Mouse (Mus musculus) liver, embryonic 16.5 days (tissue): Measurements from ENCODE around the gene 1700034J05Rik. TPM values are rescaled to one million over a fixed set of nuclear protein-coding genes. Genes with fewer than 3 reads are reported as not detected.
A peak's percentile ranks its signal among the peaks of the same experiment; 100 is the strongest.

ENCODE experiments used
- ATAC-seq: fragments of 200-750 bp; cut with Nextera tagmentation; 2 replicates; pipeline ENCODE4 v1.8.0; 2017; ENCODE audit warnings: low read depth, mild to moderate bottlenecking, moderate number of reproducible peaks, moderate library complexity
- H3K27ac ChIP-seq: fragments of 300-500 bp; sonication (generic); 2 replicates; pipeline ENCODE4 v1.5.1; 2014; ENCODE audit warnings: mild to moderate bottlenecking, low read length
- H3K27me3 ChIP-seq: fragments of 300-500 bp; sonication (generic); 2 replicates; pipeline ENCODE4 v1.6.1; 2014; ENCODE audit warnings: low read depth, low read length, mixed read lengths; ENCODE audit not compliant: control insufficient read depth, insufficient read depth
- H3K36me3 ChIP-seq: fragments of 300-500 bp; sonication (generic); 2 replicates; pipeline ENCODE4 v1.6.1; 2014; ENCODE audit warnings: mild to moderate bottlenecking; ENCODE audit not compliant: control insufficient read depth, insufficient read depth
- H3K4me1 ChIP-seq: fragments of 300-500 bp; sonication (generic); 2 replicates; pipeline ENCODE4 v1.6.1; 2014; ENCODE audit warnings: low read depth, low read length, mixed read lengths; ENCODE audit not compliant: control insufficient read depth
- H3K4me2 ChIP-seq: fragments of 300-500 bp; sonication (generic); 2 replicates; pipeline ENCODE4 v1.6.1; 2014; ENCODE audit warnings: low read depth, low read length, mixed read lengths
- H3K4me3 ChIP-seq: fragments of 300-500 bp; sonication (generic); 2 replicates; pipeline ENCODE4 v1.5.1; 2014; ENCODE audit warnings: low read depth, mild to moderate bottlenecking, low read length
- H3K9ac ChIP-seq: fragments of 300-500 bp; sonication (generic); 2 replicates; pipeline ENCODE4 v1.6.1; 2014; ENCODE audit warnings: low read depth, low read length
- H3K9me3 ChIP-seq: fragments of 300-500 bp; sonication (generic); replicated peaks from 2 replicates; pipeline ENCODE4 v1.6.1; 2016; ENCODE audit warnings: low read length; ENCODE audit not compliant: control insufficient read depth
- WGBS: fragments of 180-500 bp; shearing (Covaris S2); extraction: QIAGEN DNeasy Blood & Tissue Kit; methylation state at CpG from one replicate; pipeline ENCODE4 v1.1.7; 2014; ENCODE audit not compliant: insufficient replicate concordance; 5-methylcytosine and 5-hydroxymethylcytosine counted together
- polyA plus RNA-seq: library from polyadenylated mRNA; unstranded; fragments of >200 nt; fragmentation: Nextera tagmentation; extraction: Ambion mirVana; gene quantifications from 2 replicates; pipeline ENCODE4 v1.2.1, GENCODE M21; 2015

1700034J05Rik gene
- polyA plus RNA-seq, 1 experiment from 2014 or later = 0.04 TPM

GRCm38 (mm10) chr6:146926415-146926980 is 27.7 kb downstream of the 1700034J05Rik start:
- Histone ChIP-seq H3K9ac (no peak overlapping the region), H3K36me3 (no peaks in the 10 kb centered on the region), H3K27me3 (no peaks in the 10 kb centered on the region), H3K4me3 (no peak overlapping the region), H3K4me1 (no peaks in the 10 kb centered on the region; the same call in none of the 2 replicates), H3K4me2 (no peak overlapping the region), H3K9me3 (no peaks in the 10 kb centered on the region), H3K27ac (peak overlapping the region; percentile 67)
- peak; percentile 82 for ATAC-seq
- 54% methylated on average over 5 of the region's 5 CpGs for WGBS

- WGBS = 76% methylated on average over 6 of the region's 6 CpGs
- H3K4me1 ChIP-seq = peaks cover 2% of the 10 kb centered on the region
- ATAC-seq = no peak
- H3K36me3 ChIP-seq = no peaks in the 10 kb centered on the region
- no peak overlapping the region for H3K9ac ChIP-seq
- no peaks in the 10 kb centered on the region for H3K9me3 ChIP-seq
- no peak overlapping the region for H3K27ac ChIP-seq
- H3K4me2 ChIP-seq = no peak overlapping the region
- no peaks in the 10 kb centered on the region for H3K27me3 ChIP-seq
- no peak overlapping the region for H3K4me3 ChIP-seq
Observed at GRCm38 (mm10) chr6:146918341-146918740, 35.9 kb downstream of the 1700034J05Rik start.

- peaks cover 7% of the 10 kb centered on the region for H3K4me1 ChIP-seq
- H3K9ac ChIP-seq = no peak overlapping the region
- H3K36me3 ChIP-seq = no peaks in the 10 kb centered on the region
- no peak overlapping the region for H3K4me2 ChIP-seq
- 0 out of 2 replicates have a peak, but pooled peaks have one; percentile 16 for ATAC-seq
- no peak overlapping the region for H3K4me3 ChIP-seq
- no peaks in the 10 kb centered on the region for H3K27me3 ChIP-seq
- no peaks in the 10 kb centered on the region for H3K9me3 ChIP-seq
- H3K27ac ChIP-seq = no peak overlapping the region
- 63% methylated on average over 3 of the region's 3 CpGs for WGBS
Observed at GRCm38 (mm10) chr6:146917396-146917795, 36.8 kb downstream of the 1700034J05Rik start.

GRCm38 (mm10) chr6:146915808-146916207 is 38.4 kb downstream of the 1700034J05Rik start:
- no peak overlapping the region for H3K9ac ChIP-seq
- H3K27me3 ChIP-seq = no peaks in the 10 kb centered on the region
- 85% methylated on average over 1 of the region's 1 CpGs for WGBS
- peaks cover 7% of the 10 kb centered on the region for H3K4me1 ChIP-seq
- no peak overlapping the region for H3K4me3 ChIP-seq
- H3K27ac ChIP-seq = no peak overlapping the region
- no peak for ATAC-seq
- no peaks in the 10 kb centered on the region for H3K9me3 ChIP-seq
- H3K4me2 ChIP-seq = no peak overlapping the region
- no peaks in the 10 kb centered on the region for H3K36me3 ChIP-seq

- no peak overlapping the region for H3K4me3 ChIP-seq
- H3K9me3 ChIP-seq = no peaks in the 10 kb centered on the region
- H3K4me2 ChIP-seq = no peak overlapping the region
- ATAC-seq = no peak
- no peaks in the 10 kb centered on the region for H3K36me3 ChIP-seq
- H3K4me1 ChIP-seq = peaks cover 7% of the 10 kb centered on the region
- no peak overlapping the region for H3K9ac ChIP-seq
- no peaks in the 10 kb centered on the region for H3K27me3 ChIP-seq
- peak overlapping the region; percentile 55; the same call in 1 of the 2 replicates for H3K27ac ChIP-seq
- WGBS = 39% methylated on average over 4 of the region's 4 CpGs
Observed at GRCm38 (mm10) chr6:146913489-146914198, 40.6 kb downstream of the 1700034J05Rik start.

GRCm38 (mm10) chr6:146912835-146913488 is 41.3 kb downstream of the 1700034J05Rik start:
- peak; percentile 54 for ATAC-seq
- no peak overlapping the region for H3K9ac ChIP-seq
- H3K36me3 ChIP-seq = no peaks in the 10 kb centered on the region
- H3K27me3 ChIP-seq = no peaks in the 10 kb centered on the region
- peaks cover 7% of the 10 kb centered on the region for H3K4me1 ChIP-seq
- 8% methylated on average over 3 of the region's 3 CpGs for WGBS
- no peak overlapping the region for H3K4me2 ChIP-seq
- H3K4me3 ChIP-seq = no peak overlapping the region
- H3K9me3 ChIP-seq = no peaks in the 10 kb centered on the region
- peak overlapping the region; percentile 55; the same call in 1 of the 2 replicates for H3K27ac ChIP-seq

- peaks cover 15% of the 10 kb centered on the region for H3K4me1 ChIP-seq
- no peak overlapping the region for H3K4me3 ChIP-seq
- no peaks in the 10 kb centered on the region for H3K36me3 ChIP-seq
- H3K9ac ChIP-seq = no peak overlapping the region
- no peak for ATAC-seq
- H3K4me2 ChIP-seq = no peak overlapping the region
- H3K27ac ChIP-seq = no peak overlapping the region
- WGBS = 84% methylated on average over 2 of the region's 2 CpGs
- H3K9me3 ChIP-seq = no peaks in the 10 kb centered on the region
- no peaks in the 10 kb centered on the region for H3K27me3 ChIP-seq
Observed at GRCm38 (mm10) chr6:146910801-146911200, 43.4 kb downstream of the 1700034J05Rik start.

GRCm38 (mm10) chr6:146909725-146910489 is 44.3 kb downstream of the 1700034J05Rik start:
- H3K9me3 ChIP-seq = no peaks in the 10 kb centered on the region
- no peak overlapping the region for H3K4me3 ChIP-seq
- no peak overlapping the region for H3K4me2 ChIP-seq
- H3K4me1 ChIP-seq = peaks cover 15% of the 10 kb centered on the region
- H3K27me3 ChIP-seq = no peaks in the 10 kb centered on the region
- no peak overlapping the region for H3K27ac ChIP-seq
- no peak overlapping the region for H3K9ac ChIP-seq
- WGBS = 57% methylated on average over 5 of the region's 5 CpGs
- H3K36me3 ChIP-seq = no peaks in the 10 kb centered on the region
- no peak for ATAC-seq
